Mouse (Mus musculus): ENCODE results near the gene Tex14.

DNA sequence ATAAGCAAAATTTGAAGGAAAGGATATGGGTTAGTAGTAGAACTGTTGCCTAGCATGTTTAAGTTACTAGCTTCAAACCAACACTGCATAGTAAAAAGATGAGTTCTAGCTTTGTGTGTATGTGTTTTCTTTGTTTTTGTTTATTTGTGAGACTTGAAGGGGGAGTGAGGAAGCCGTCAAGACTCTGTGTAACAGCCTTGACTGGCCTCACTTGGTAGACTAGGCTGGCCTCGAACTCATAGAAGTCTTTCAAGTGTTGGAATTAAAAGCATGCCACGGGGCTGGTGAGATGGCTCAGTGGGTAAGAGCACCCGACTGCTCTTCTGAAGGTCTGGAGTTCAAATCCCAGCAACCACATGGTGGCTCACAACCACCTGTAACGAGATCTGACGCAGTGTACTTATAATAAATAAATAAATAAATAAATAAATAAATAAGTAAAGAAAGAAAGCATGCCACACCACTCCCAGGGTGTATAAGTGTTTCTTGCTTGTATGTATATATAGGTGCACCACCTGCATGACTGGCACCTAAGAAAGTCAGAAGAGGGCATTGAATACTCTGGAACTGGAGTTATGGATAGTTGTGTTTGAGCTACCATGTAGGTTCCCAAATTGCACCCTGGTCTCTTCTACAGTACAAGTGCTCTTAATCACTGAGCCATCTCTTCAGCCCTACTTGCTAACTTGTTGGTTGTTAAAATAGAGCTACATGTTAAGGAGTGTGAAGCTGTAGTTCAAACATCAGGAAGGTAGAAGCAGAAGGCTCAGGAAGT lies 18.9 kb downstream of the Tex14 start:
- TF ChIP-seq EP300 (IDR thresholded peaks at IDR 0.05; ENCODE audit: low read depth in 1 of 2, low read length in 2 of 2) (no peak), CTCF (IDR thresholded peaks at IDR 0.05 in 2 of 3, conservative IDR thresholded peaks at IDR 0.05 in 1 of 3; ENCODE audit: control insufficient read depth in 1 of 3, insufficient read depth in 1 of 3, low read depth in 2 of 3, low read length in 3 of 3, poor library complexity in 1 of 3, severe bottlenecking in 1 of 3) (no peak), NELFE (IDR thresholded peaks at IDR 0.05; ENCODE audit: low read depth, low read length) (no peak), MAZ (IDR thresholded peaks at IDR 0.05; ENCODE audit: low read depth, low read length) (no peak), USF2 (IDR thresholded peaks at IDR 0.05; ENCODE audit: borderline replicate concordance in 1 of 2, insufficient read depth in 1 of 2, low read depth in 1 of 2, low read length in 2 of 2) (no peak), USF1 (IDR thresholded peaks at IDR 0.05; ENCODE audit: low read depth, low read length) (no peak), CHD2 (IDR thresholded peaks at IDR 0.05; ENCODE audit: low read length) (no peak), ZC3H11A (IDR thresholded peaks at IDR 0.05; ENCODE audit: low read depth, low read length) (no peak), MAX (IDR thresholded peaks at IDR 0.05; ENCODE audit: low read length) (no peak), TAL1 (IDR thresholded peaks at IDR 0.05; ENCODE audit: low read length) (no peak), TBP (IDR thresholded peaks at IDR 0.05; ENCODE audit: low read depth, low read length) (peak; percentile 93), POLR2A (IDR thresholded peaks at IDR 0.05; ENCODE audit: control insufficient read depth in 1 of 2, insufficient read depth in 1 of 2, low read depth in 1 of 2, low read length in 2 of 2, poor library complexity in 1 of 2) (peak in 1 of 2 experiments; percentile 70; a peak in 3 of 4 replicates), UBTF (IDR thresholded peaks at IDR 0.05; ENCODE audit: borderline replicate concordance, insufficient read depth, low read depth, low read length) (no peak)
